Mouse (Mus musculus) erythroblast, embryonic 14.5 days (primary cell): ENCODE data around the gene Adssl1.

ENCODE experiments used
- GATA1 ChIP-seq: IDR thresholded peaks from 2 replicates; pipeline ENCODE4 v1.6.1; 2012; ENCODE audit warnings: low read length, inconsistent platforms, mixed read lengths
- TAL1 ChIP-seq: IDR thresholded peaks from 3 replicates; pipeline ENCODE4 v1.6.1; 2012; ENCODE audit warnings: low read length, inconsistent platforms, mixed read lengths

- TF ChIP-seq TAL1 (no peak), GATA1 (no peak)
Measured at GRCm38 (mm10) chr12:112616668-112617067, 3.2 kb upstream of the Adssl1 start.
